Mouse (Mus musculus): ENCODE measurements around the gene Chl1.

Chl1 gene

DNA sequence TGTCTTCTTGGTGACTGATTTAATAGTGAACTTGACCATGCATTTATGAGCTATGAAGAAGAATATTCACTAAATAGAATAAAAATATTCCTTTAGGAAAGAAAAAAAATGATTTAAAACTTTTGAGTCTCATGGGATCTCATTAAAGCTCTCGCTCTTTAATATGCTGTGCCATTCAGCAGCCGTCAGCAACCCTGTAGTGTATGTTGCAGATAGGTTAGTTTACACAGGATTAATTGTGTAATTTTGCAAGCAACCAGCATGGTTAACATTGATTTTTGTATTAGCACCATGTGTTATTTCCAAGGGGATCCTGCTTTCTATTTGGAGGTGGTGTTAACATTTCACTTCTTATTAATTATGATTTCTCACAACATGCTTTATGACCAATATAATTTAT lies 32.2 kb downstream of the Chl1 start:
- no peak for DNase-seq (ENCODE audit: low spot score)

DNA sequence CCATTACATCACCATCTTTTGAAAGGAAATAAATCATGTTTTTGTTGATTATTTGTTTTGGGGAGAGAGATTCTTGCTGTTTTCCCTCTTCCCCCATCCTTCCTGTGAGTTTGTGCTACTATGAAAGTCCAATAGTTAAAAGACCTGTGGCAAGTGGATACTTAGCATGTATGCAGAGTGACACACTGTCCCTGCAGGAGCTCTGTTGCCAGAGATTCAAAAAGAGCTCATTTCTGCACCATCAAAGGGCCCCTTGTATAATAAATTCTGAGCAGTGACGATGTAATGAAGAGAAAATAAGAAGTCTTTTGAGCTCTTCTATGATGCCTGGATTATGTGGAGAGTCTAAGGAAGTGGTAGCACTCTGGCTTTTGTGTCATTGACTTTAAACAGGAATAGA lies 33.4 kb downstream of the Chl1 start:
- no peak for DNase-seq (ENCODE audit: low spot score)

- DNase-seq (ENCODE audit: low spot score) = no peak
Observed at GRCm38 (mm10) chr6:103546314-103546713, 35.9 kb downstream of the Chl1 start.

GRCm38 (mm10) chr6:103549929-103550328 lies 39.5 kb downstream of the Chl1 start:
- no peak for DNase-seq (ENCODE audit: low spot score)

DNA sequence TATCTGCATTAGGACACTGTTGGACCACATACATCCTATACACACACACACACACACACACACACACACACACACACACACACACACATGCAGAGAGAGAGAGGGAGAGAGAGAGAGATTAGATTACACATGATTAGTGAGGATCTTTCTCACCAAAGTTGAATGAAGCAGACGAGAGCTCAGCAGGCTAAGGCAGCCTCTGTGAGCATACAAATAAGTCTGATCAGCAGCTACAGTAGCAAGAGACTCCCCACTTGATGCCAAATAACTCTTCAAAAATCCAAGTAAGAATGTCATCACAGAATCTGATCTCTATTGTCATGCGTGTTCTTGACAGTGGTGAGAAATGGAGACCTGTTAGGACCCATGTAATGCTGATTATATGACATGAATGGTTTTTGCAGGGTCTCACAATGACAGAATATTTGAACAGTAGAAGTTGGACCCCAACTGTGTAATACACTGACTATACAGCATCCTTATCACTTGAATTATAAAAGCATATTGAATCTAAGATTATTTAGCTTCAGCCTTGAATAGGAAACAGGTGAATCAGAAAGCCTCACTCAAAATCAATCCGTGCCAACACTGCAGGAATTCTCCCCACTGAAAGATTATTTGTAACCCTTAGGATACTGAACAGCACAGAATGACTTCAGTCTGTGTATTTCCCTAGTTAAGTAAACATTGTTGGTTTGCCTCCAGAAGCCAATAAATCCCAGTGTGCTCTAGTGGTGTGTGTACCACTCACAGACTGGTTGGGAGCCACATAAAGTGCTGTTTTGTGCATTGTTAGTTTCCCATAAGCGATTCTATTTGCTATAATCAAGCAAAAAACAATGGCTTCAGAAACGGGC lies 47.9 kb downstream of the Chl1 start:
- DNase-seq (ENCODE audit: low spot score) = no peak

- DNase-seq (ENCODE audit: low spot score) = no peak
Observed at GRCm38 (mm10) chr6:103558894-103559225, 48.5 kb downstream of the Chl1 start.

DNA sequence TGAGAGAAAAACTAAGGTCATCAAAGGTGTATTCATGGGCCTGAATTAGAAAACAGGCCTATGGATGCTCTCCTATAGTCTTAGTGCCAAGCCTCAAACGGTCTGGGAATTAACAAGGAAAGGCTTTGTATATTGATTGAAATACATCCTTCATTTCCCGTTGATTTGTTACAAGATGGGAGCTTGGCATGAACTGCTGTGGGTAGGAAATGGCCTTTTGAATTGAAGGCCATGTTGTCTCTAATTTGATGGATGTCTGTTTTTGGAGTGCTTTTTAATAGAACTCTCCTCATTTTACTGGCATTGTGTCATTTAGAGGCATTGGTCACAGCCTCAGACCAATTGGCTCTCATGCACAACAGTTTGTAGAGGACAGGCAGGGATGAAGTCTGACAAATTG lies 49.0 kb downstream of the Chl1 start:
- DNase-seq (ENCODE audit: low spot score) = no peak

DNA sequence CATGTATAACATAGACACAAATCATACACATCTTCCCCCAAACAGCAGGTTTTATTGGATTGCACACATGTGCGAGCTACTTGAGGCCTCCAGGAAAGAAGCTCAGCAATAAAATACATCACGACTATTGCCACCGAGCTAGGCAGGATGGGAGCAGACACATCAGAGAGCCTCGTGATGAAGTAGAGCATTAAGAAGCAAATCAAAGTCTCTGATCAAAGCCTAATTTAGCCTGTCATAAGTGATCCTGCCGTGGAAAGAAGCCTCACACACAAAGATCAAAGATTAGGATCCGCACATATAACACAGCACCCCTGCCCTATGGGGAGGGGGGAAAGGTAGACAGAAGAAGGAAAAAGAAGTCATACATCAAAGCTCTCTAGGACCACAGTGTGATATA lies 54.4 kb downstream of the Chl1 start:
- DNase-seq (ENCODE audit: low spot score) = no peak

DNA sequence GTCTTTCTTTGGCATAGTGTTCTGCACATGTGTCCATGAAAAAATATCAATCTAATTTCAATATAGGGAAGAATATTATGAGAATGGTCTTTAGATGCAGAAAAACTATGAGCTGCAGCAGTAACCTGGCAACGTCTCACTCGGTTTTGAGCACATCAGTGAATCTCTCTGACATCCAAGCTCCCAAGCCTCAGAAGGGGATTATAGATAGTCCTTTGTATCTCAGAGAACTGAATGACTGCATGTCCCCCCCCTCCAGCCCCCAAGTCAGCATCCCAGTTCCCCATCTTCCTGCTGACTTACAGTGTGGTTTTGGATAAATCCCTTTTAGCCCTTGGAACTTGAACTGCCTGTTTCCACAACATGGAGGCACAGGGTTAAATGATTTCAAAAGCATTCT lies 56.9 kb downstream of the Chl1 start:
- DNase-seq (ENCODE audit: low spot score) = no peak

- DNase-seq (ENCODE audit: low spot score) = no peak
Observed at GRCm38 (mm10) chr6:103572659-103573058, 62.3 kb downstream of the Chl1 start.

GRCm38 (mm10) chr6:103584224-103584623 lies 73.8 kb downstream of the Chl1 start:
- no peak for DNase-seq (ENCODE audit: low spot score)

DNA sequence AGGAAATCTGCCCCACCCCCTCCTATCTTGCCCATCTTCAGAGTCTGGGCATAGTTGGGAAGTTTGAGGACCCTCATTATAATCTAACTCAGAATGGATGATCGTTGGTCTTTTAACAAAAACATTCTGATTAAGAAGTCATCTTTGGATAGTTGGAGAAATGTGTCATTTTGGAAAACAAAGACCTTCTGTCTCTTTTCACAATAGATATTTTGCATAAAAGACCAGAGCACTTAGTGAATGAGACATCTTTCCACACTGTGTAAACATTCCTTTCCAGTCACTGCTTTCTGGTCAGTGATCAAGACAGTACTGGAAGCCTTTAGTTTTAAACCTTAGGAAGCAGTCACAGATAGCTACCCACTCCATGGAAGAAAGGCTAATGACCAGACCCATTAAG lies 75.3 kb downstream of the Chl1 start:
- DNase-seq (ENCODE audit: low spot score) = no peak

DNA sequence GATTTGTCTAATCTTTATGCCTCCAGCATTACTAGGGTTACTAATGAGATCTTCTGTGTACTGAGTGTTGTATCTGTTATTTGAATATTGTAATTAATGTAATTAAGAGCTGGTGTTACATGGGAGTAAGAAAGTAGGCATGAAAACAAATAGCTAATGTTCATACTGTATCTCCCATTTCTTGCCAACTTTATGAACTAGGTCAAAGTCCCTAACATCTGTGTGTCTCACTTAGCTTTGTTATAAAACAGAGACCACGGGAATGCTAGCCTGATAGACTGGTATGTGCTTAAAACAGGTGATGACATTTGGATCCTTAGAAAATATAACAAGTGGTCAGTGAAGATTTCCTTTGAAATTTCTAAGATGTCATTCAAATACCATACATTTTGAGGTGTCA lies 75.7 kb downstream of the Chl1 start:
- DNase-seq (ENCODE audit: low spot score) = no peak

- no peak for DNase-seq (ENCODE audit: low spot score)
Observed at GRCm38 (mm10) chr6:103602070-103602469, 91.7 kb downstream of the Chl1 start.

GRCm38 (mm10) chr6:103610656-103611055 lies 100.3 kb downstream of the Chl1 start:
- DNase-seq (ENCODE audit: low spot score) = no peak

DNA sequence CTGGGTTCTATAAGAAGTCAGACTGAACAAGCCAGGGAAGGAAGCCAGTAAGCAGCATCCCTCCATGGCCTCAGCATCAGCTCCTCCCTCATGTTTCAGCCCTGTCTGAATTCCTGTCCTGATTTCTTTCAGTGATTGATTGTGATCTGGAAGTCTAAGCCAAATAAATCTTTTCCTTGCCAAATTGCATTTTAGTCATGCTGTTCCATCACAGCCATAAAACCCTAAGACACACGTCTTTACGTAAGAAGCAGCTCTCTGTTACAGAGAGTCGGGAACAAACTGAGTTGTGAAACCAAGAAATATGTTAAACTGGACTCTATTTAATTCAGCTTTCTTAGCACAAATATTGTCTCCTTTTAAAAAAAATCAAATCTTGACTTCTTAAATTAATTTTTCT lies 102.2 kb downstream of the Chl1 start:
- no peak for DNase-seq (ENCODE audit: low spot score)

DNA sequence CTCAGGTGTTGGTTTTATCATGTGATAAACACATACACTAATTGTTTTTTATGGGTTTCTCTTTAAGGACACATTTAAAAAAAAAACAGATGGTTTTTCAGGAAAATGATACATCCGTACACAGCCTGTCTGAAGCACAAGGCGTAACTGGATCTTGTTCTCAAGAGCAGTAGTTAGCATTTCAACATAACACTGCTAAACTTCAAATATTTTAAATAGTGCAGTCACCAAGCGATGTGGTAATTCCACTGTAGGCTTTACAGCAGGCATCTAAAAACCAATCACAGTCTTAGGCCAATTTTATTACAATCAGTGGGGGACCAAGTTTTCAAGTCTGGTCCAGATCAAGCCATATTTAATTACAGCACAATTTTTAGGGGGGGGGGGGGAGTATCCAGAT lies 103.3 kb downstream of the Chl1 start:
- DNase-seq (ENCODE audit: low spot score) = no peak

- DNase-seq (ENCODE audit: low spot score) = no peak
Observed at GRCm38 (mm10) chr6:103615924-103616602, 105.7 kb downstream of the Chl1 start.

DNA sequence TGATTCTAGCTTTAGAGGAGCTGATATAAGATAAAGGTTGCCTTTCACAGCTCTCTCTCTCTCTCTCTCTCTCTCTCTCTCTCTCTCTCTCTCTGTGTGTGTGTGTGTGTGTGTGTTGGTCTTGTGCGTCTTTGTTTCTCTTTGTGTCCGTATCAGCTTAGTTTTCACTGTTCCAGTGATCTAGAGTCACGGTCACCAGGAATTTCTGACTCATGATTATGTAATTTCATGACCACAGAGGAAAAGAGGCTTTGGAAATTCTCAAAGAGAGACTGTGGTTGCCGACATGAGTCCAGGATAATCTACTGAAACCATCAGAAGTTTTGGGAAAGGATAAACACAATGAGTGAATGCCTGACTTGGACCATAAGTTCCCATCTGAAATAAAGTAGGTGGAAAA lies 110.5 kb downstream of the Chl1 start:
- no peak for DNase-seq (ENCODE audit: low spot score)

DNA sequence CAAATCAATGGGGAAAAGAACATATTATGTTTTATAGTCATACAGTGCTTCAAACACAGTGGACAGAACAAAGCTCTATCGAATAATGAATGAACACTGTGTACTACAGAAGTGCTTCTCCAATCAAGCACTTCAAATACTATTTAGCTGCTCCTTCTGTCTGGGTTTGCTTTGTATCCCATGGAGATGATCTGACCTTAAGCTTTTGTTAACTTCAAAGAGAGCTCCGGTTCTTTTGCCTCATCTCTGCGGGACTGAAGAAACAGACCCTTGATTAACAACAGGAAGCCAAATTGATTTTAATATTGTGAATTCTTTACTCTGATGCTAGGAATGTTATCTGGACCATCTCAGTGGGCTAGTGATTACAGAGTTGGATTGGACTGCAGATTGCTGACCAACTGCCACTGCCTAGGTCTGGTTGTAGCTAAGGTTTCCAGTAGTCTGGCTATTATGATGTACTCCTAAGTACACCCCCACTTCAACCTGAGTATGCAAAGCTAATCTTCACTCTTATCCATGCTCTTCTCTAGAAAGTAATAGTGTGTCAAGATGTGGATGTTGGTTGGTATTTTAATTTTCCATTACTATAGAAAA lies 111.8 kb downstream of the Chl1 start:
- DNase-seq (ENCODE audit: low spot score) = no peak

DNA sequence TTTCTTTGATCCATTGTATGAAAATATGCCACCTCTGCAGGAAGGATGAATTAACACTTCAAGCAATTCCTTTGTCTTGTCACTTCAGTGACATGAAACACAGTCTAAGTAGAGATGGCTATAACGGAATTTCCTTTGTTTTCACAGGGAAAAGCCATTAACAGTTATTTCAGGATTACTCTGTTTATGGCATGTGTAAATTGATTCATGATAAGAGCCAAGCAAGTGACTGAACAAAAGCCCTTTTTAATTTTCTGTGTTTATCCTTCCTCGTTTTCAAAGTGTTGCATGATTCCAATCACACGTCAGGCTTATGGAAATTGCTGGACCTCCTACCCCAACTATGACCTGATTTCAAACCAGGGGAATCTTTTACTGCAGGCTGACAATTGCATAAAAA lies 122.5 kb downstream of the Chl1 start:
- DNase-seq (ENCODE audit: low spot score) = no peak

DNA sequence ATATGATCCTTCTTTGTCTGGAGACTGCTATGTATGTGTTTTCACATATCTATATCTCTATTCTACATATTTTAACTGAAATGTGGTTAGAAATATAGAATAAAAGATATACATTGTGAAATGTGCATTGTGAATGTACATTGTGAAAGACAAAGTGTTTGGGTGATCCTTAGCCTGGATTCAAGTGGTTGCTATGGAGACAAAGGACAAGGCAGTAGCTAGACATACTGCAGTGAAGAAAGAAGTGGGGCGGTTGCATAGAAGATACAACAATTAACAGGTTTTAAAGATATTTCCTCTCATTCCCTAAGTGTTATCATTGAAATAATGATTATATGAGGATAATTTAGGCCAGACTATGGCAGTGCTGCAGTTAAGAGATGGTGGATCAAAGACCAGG lies 146.4 kb downstream of the Chl1 start:
- DNase-seq (ENCODE audit: low spot score) = no peak

DNA sequence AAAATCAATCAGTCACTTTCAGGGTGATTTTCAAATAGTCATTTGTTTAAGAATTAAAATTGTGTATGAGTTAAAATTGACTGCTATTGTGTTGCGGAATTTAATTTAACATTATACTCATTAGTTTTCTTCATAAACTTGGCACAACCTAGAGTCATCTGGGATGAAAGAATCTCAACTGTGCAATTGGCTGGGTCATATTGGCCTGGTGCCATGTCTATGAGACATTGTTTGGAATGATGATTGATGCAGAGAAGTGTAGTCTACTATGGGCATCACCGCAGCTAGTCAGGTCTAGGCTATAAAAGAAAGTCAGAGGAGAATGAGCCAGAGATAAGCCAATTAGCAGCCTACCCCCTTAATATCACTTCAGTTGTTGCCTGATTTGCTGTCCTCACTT lies 148.8 kb downstream of the Chl1 start:
- DNase-seq (ENCODE audit: low spot score) = no peak

- DNase-seq (ENCODE audit: low spot score) = no peak
Observed at GRCm38 (mm10) chr6:103665206-103665605, 154.8 kb downstream of the Chl1 start.

Data from testis, postnatal 10 days (tissue).